Mouse (Mus musculus): ENCODE measurements around the gene Map2k2.

DNA sequence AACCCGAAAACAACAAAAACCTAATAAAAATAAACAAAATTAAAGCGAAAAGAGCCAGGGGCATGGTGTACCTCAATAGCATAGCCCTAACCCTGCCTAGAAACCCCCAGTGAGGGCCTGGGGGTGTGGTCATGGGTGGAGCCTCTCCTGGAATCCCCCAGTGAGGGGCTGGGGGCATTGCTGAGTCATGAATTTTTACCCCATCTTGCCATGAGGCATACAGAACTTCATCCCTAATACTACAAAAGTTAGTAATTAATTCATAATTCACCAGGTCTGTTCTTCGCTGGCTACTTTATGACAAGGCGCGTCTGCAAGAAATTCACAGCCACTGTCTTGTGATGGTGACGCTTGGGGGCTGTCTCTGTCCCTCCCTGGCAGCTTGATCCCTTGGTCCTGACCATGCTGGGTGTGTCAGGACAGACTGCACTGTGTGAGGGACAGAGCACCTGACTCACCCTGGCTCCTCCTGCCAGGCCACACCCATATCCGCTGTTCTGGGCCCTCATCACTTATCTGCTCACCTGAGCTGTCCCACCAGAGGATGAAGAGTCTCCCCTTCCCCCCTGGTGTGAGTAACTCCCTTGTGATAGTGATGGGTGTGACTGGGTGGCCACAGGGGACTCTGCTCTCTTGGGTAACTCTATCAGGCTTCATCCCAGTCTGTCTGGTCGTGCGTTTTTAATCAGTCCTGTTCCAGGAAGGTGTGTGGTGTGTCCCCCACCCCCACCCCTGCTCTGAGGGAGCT lies 10.6 kb upstream of the Map2k2 start:
- no peak for TF ChIP-seq CTCF (IDR thresholded peaks at IDR 0.05; ENCODE audit: extremely low read depth, insufficient read depth, low read length)
- no peak for TF ChIP-seq POLR2A (IDR thresholded peaks at IDR 0.05; ENCODE audit: extremely low read depth, insufficient read depth, low read length)
